Mouse (Mus musculus) liver, postnatal 0 days (tissue): ENCODE data around the gene Ccdc93. TPM values are rescaled to one million over a fixed set of nuclear protein-coding genes. Genes with fewer than 3 reads are reported as not detected.

Source experiments
- ATAC-seq: fragments of 200-750 bp; cut with Nextera tagmentation; 2 replicates; pipeline ENCODE4 v1.8.0; 2017; ENCODE audit warnings: mild to moderate bottlenecking, moderate library complexity
- DNase-seq: peaks from one replicate; pipeline ENCODE4 v3.0.0-alpha.2; 2016
- H3K27ac ChIP-seq: fragments of 300-500 bp; sonication (generic); 2 replicates; pipeline ENCODE4 v1.5.1; 2014; ENCODE audit warnings: antibody characterized with exemption, moderate library complexity, mild to moderate bottlenecking, low read depth
- H3K27me3 ChIP-seq: fragments of 300-500 bp; sonication (generic); 2 replicates; pipeline ENCODE4 v1.6.1; 2014; ENCODE audit warnings: low read length, control low read depth, mixed read lengths; ENCODE audit not compliant: insufficient read depth
- H3K36me3 ChIP-seq: fragments of 300-500 bp; sonication (generic); replicated peaks from 2 replicates; pipeline ENCODE4 v1.6.1; 2014; ENCODE audit warnings: mild to moderate bottlenecking, control low read depth, low read length, moderate library complexity, mixed read lengths; ENCODE audit not compliant: insufficient read depth
- H3K4me1 ChIP-seq: fragments of 300-500 bp; sonication (generic); 2 replicates; pipeline ENCODE4 v1.6.1; 2014; ENCODE audit warnings: antibody characterized with exemption, mild to moderate bottlenecking, control low read depth; ENCODE audit not compliant: insufficient read depth
- H3K4me2 ChIP-seq: fragments of 300-500 bp; sonication (generic); 2 replicates; pipeline ENCODE4 v1.6.1; 2014; ENCODE audit warnings: low read depth, mild to moderate bottlenecking, low read length, moderate library complexity, mixed read lengths
- H3K4me3 ChIP-seq: fragments of 300-500 bp; sonication (generic); 2 replicates; pipeline ENCODE4 v1.5.1; 2014; ENCODE audit warnings: low read depth, low read length
- H3K9ac ChIP-seq: fragments of 300-500 bp; sonication (generic); replicated peaks from 2 replicates; pipeline ENCODE4 v1.6.1; 2014; ENCODE audit warnings: mild to moderate bottlenecking, moderate library complexity
- H3K9me3 ChIP-seq: fragments of 300-500 bp; sonication (generic); 2 replicates; pipeline ENCODE4 v1.6.1; 2016; ENCODE audit warnings: mild to moderate bottlenecking, control low read depth, low read length, mixed read lengths
- CTCF ChIP-seq: sonication (generic); IDR thresholded peaks from 2 replicates; pipeline ENCODE4 v1.5.1; 2016; ENCODE audit warnings: antibody characterized with exemption, low read depth
- EP300 ChIP-seq: IDR thresholded peaks from 2 replicates; pipeline ENCODE4 v1.6.1; 2016; ENCODE audit warnings: antibody characterized with exemption, low read depth, mild to moderate bottlenecking
- whole genome bisulfite sequencing: fragments of 180-500 bp; shearing (Covaris S2); extraction: QIAGEN DNeasy Blood & Tissue Kit; methylation state at CpG from one replicate; pipeline ENCODE4 v1.1.7; 2014; ENCODE audit not compliant: insufficient replicate concordance; 5-methylcytosine and 5-hydroxymethylcytosine counted together
- polyA plus RNA-seq: library from polyadenylated mRNA; unstranded; fragments of >200 nt; fragmentation: Nextera tagmentation; extraction: Ambion mirVana; gene quantifications from 2 replicates; pipeline ENCODE4 v1.2.1, GENCODE M21; 2015

Gene Ccdc93
- polyA plus RNA-seq, result 2.9 and 3.1 TPM in 2 replicates

DNA sequence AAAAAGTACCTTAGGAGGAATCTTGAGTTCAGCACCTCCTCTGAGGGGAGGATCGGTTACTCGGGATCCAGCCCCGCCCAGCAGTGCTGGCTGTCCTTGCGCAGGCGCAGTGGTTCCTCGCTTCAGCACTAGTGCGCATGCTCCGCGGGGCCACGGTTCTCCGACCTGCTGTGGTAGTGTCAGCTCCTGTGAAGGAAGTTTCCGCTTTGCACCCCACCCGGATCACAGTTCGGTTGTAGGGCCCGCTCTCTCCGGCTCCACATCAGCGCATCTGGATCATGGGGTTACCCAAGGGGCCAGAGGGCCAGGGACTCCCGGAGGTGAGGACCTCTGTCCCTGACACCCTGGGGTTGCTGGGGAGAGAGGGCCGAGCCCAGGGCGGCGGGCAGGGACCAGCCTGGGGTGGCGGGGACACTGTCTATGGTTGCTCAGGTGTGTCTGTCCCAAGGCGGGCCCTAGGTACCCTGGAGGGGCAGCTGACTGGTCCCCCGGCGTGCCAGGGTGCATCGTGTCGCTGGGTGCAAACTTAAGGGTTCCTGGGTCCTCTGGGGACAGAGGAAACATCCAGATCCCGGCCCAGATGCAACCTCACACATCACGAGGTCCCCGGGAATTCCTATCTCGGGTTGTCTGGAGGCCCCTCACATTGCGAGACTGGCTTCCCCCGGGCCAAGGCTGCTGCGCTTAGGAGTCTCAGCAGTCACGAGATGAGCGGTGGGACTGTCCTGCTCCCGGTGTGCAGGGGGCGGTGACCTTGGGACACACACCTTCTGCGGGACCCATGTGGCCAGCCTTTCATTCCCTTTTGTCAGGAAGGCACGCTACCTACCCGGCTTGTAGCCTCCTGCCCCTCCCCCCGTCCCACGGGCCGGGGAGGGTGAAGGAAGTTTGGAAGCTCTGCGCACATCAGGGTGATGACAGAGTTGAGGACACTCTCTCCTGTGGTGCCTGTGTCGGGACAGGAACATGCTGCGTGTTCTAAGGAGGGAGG is at the start of gene Ccdc93:
Ccdc93 (plus strand) TSS at position 112 of the 991 bp plus-strand sequence.
- Histone ChIP-seq H3K4me2 (peak within 1 kb of the TSS; percentile 84), H3K4me1 (peaks cover 16% of the 10 kb centered on the region), H3K9me3 (no peaks in the 10 kb centered on the region), H3K9ac (peak within 1 kb of the TSS; percentile 82), H3K27me3 (no peaks in the 10 kb centered on the region), H3K36me3 (peaks cover 4% of the 10 kb centered on the region), H3K27ac (peak within 1 kb of the TSS; percentile 77; the same call in 1 of the 2 replicates), H3K4me3 (peak within 1 kb of the TSS; percentile 69)
- ATAC-seq (peak; percentile 94), DNase-seq (peak; percentile 98)
- whole genome bisulfite sequencing, result under 1% methylated on average over 47 of the region's 47 CpGs
- TF ChIP-seq CTCF (no peak), EP300 (no peak)

DNA sequence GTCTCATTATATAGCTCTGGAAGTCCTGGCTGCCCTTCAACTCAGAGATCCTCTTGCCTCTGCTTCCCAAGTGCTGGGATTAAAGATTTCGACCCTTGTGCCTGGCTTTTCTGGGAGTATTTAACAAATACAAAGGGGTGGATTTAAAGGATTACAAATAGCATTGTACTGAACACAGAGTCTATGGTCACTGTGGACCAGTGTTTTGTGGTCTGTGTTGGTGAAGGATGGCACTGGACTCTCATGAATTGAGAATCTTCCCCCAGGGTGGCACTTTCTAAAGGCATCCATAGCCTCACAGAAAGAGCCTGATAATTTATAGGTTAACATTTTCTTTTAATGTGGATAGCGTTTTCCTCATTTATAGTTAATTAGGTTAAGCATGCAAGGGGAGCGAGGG is 49.3 kb upstream of the Ccdc93 start:
- ATAC-seq (no peak), DNase-seq (no peak)
- WGBS, result 79% methylated on average over 3 of the region's 3 CpGs
- H3K36me3 ChIP-seq, result no peaks in the 10 kb centered on the region
- no peak overlapping the region for H3K4me2 ChIP-seq
- H3K4me3 ChIP-seq, result no peak overlapping the region
- H3K27me3 ChIP-seq, result no peaks in the 10 kb centered on the region
- no peak overlapping the region for H3K9ac ChIP-seq
- TF ChIP-seq CTCF (no peak), EP300 (no peak)
- H3K4me1 ChIP-seq, result no peaks in the 10 kb centered on the region
- H3K9me3 ChIP-seq, result no peaks in the 10 kb centered on the region
- H3K27ac ChIP-seq, result no peak overlapping the region

DNA sequence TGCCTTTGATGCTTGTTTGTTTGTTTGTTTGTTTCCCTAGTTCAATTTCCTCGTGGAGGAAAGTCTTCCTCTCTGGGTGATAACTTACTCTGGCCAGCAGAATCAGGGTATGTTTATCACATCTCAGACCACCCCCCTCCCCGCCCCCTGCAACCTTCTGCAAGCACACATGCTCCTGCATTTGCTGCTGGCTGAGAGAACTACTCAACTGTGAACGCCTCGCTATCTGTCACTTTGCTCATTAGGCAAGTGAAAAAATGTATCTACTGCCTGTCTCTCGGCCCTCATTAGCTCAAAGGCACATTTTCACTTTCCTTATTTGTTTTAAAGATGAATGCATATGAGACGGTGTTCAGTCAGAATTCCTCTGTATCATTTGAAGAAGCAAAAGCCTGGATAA is 42.5 kb upstream of the Ccdc93 start:
- Histone ChIP-seq H3K36me3 (no peaks in the 10 kb centered on the region), H3K9me3 (0 out of 2 replicates have a peak, but pooled peaks cover 2% of the 10 kb centered on the region), H3K9ac (no peak overlapping the region), H3K27ac (no peak overlapping the region), H3K4me3 (no peak overlapping the region), H3K27me3 (no peaks in the 10 kb centered on the region), H3K4me2 (no peak overlapping the region), H3K4me1 (no peaks in the 10 kb centered on the region)
- no peak for DNase-seq
- TF ChIP-seq EP300, result no peak
- no peak for TF ChIP-seq CTCF
- no peak for ATAC-seq
- WGBS, result 57% methylated on average over 6 of the region's 6 CpGs

DNA sequence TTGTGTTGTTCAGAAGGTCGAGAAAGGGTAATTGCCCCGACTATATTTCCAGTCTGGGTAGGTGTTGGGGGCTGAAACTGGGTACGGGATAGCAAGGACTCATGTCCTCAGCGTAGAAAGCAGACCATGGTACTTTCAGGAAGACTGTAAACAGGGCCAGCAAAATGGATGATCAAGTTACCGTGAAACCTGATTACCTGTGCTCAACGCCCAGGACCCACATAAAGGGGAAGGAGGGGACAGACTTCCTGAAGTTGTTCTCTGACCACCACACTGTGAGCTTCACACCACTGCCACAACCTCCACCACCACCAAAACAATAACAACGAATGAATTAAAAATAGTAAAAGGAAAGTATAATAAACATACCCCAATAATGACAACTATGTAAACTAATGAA is 42.1 kb upstream of the Ccdc93 start:
- Histone ChIP-seq H3K9ac (no peak overlapping the region), H3K9me3 (0 out of 2 replicates have a peak, but pooled peaks cover 2% of the 10 kb centered on the region), H3K4me1 (no peaks in the 10 kb centered on the region), H3K4me2 (no peak overlapping the region), H3K4me3 (no peak overlapping the region), H3K27ac (no peak overlapping the region), H3K36me3 (no peaks in the 10 kb centered on the region), H3K27me3 (no peaks in the 10 kb centered on the region)
- no peak for TF ChIP-seq CTCF
- TF ChIP-seq EP300, result no peak
- DNase-seq (no peak), ATAC-seq (no peak)
- 58% methylated on average over 7 of the region's 7 CpGs for WGBS

DNA sequence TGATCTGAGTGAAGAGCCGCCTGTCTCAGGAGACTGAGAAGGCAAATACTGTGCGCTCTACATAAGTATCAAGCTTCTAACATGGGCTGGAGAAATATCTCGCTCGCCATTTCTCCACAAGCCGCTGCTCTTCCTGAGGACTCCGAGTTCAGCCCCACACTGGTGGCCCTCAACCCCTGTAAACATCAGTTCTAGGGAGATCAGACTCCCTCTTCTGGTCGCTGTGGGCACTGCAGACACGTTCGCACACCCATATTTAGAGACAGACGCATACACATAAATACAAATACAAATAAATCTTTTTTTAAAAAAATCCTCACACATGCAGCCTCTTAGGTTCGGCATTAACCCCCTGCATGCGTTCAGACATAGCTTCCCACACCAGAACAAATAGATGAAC is 41.3 kb upstream of the Ccdc93 start:
- Histone ChIP-seq H3K9me3 (0 out of 2 replicates have a peak, but pooled peaks cover 2% of the 10 kb centered on the region), H3K36me3 (no peaks in the 10 kb centered on the region), H3K4me3 (no peak overlapping the region), H3K27me3 (no peaks in the 10 kb centered on the region), H3K4me1 (no peaks in the 10 kb centered on the region), H3K9ac (no peak overlapping the region), H3K4me2 (no peak overlapping the region), H3K27ac (no peak overlapping the region)
- no peak for DNase-seq
- 81% methylated on average over 12 of the region's 12 CpGs for WGBS
- no peak for TF ChIP-seq EP300
- TF ChIP-seq CTCF, result peak; percentile 18; the same call in 1 of the 2 replicates
- no peak for ATAC-seq

DNA sequence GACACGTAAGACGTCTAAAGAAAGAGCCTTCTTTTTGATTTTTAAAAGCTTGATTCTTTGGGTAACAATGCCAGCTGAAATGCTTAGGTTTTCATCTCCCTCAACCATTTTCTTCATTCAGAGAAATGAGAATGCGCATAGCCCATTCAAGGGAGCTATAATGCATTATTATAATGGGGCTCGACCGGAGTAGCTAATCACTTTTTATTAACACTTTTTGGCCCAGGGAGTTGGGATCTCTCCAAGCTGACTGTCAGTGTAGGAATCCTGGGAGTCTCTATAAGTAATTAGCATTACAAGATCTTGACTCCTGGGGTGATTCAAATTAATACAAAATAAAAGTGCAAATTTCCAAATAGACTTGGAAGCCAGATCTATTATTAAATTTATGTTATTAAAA is 40.8 kb upstream of the Ccdc93 start:
- H3K9me3 ChIP-seq, result 0 out of 2 replicates have a peak, but pooled peaks cover 2% of the 10 kb centered on the region
- TF ChIP-seq EP300 (no peak), CTCF (no peak)
- H3K4me3 ChIP-seq, result no peak overlapping the region
- H3K4me1 ChIP-seq, result no peaks in the 10 kb centered on the region
- H3K4me2 ChIP-seq, result no peak overlapping the region
- H3K36me3 ChIP-seq, result no peaks in the 10 kb centered on the region
- H3K9ac ChIP-seq, result no peak overlapping the region
- no peak for DNase-seq
- 94% methylated on average over 5 of the region's 5 CpGs for WGBS
- no peak for ATAC-seq
- H3K27ac ChIP-seq, result no peak overlapping the region
- H3K27me3 ChIP-seq, result no peaks in the 10 kb centered on the region
